Mouse (Mus musculus): Measurements from ENCODE around the gene Tbxa2r. TPM values are rescaled to one million over a fixed set of nuclear protein-coding genes. Genes with fewer than 3 reads are reported as not detected.

The Tbxa2r gene
- total and polyA plus RNA-seq, 2 experiments from 2014 or later, result 2.6 to 4.3 TPM

GRCm38 (mm10) chr10:81298369-81299100 is 30.0 kb upstream of the Tbxa2r start:
- DNase-seq (ENCODE audit: low spot score) (no peak), ATAC-seq (no peak)
- 92% methylated on average over 17 of the region's 17 CpGs for WGBS
- H3K4me3 ChIP-seq (ENCODE audit: low read length), result no peak overlapping the region
- no peaks in the 10 kb centered on the region for H3K9me3 ChIP-seq (ENCODE audit: low read length)
- no peaks in the 10 kb centered on the region for H3K36me3 ChIP-seq (ENCODE audit: insufficient read depth, low read length)
- H3K4me2 ChIP-seq (ENCODE audit: low read depth, low read length), result no peak overlapping the region
- H3K4me1 ChIP-seq (ENCODE audit: insufficient read depth, low read length), result peaks cover 19% of the 10 kb centered on the region
- H3K27me3 ChIP-seq (ENCODE audit: insufficient read depth, low read length), result no peaks in the 10 kb centered on the region
- no peak for TF ChIP-seq CTCF (IDR thresholded peaks at IDR 0.05; ENCODE audit: low read depth)
- no peak overlapping the region for H3K9ac ChIP-seq (replicated peaks; ENCODE audit: low read length)
- H3K27ac ChIP-seq, result no peak overlapping the region

GRCm38 (mm10) chr10:81299585-81300351 is 28.8 kb upstream of the Tbxa2r start:
- no peaks in the 10 kb centered on the region for H3K9me3 ChIP-seq (ENCODE audit: low read length)
- H3K36me3 ChIP-seq (ENCODE audit: insufficient read depth, low read length), result no peaks in the 10 kb centered on the region
- H3K9ac ChIP-seq (replicated peaks; ENCODE audit: low read length), result no peak overlapping the region
- H3K4me2 ChIP-seq (ENCODE audit: low read depth, low read length), result no peak overlapping the region
- 84% methylated on average over 14 of the region's 14 CpGs for WGBS
- no peak overlapping the region for H3K27ac ChIP-seq
- peaks cover 8% of the 10 kb centered on the region for H3K4me1 ChIP-seq (ENCODE audit: insufficient read depth, low read length)
- no peak overlapping the region for H3K4me3 ChIP-seq (ENCODE audit: low read length)
- no peak for TF ChIP-seq CTCF (IDR thresholded peaks at IDR 0.05; ENCODE audit: low read depth)
- no peak for DNase-seq (ENCODE audit: low spot score)
- ATAC-seq, result no peak
- H3K27me3 ChIP-seq (ENCODE audit: insufficient read depth, low read length), result no peaks in the 10 kb centered on the region

DNA sequence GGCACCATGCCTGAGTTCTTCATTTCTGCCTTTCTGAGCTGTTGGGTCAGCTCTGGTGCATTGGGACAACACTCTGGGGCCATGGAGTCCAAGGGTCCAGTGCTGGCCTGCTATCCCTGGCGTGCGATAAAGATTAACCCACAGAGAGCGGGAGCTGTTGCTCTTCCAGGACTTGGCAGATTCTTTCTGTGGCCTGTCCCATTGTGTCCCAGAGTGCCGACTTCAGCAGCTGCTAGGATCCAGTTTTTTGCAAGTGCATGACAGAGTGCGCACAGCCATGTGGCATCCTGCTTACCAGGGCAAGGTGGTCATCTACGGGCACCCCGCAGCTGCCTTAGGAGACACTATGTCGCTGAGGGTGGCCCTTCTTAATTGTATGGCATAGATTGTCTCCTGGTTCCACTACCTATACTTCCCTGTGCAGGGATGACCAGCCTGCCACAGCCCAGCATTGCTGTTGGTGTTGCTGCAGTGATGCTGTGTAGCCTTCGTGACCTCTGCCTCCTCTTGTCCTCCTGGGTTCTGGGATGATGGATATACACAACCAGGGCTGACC is 28.1 kb upstream of the Tbxa2r start:
- ATAC-seq (no peak), DNase-seq (ENCODE audit: low spot score) (no peak)
- H3K9me3 ChIP-seq (ENCODE audit: low read length), result no peaks in the 10 kb centered on the region
- H3K9ac ChIP-seq (replicated peaks; ENCODE audit: low read length), result no peak overlapping the region
- H3K4me1 ChIP-seq (ENCODE audit: insufficient read depth, low read length), result peaks cover 4% of the 10 kb centered on the region; the same call in 1 of the 2 replicates
- no peak overlapping the region for H3K4me2 ChIP-seq (ENCODE audit: low read depth, low read length)
- H3K36me3 ChIP-seq (ENCODE audit: insufficient read depth, low read length), result no peaks in the 10 kb centered on the region
- WGBS, result 72% methylated on average over 9 of the region's 9 CpGs
- no peak overlapping the region for H3K4me3 ChIP-seq (ENCODE audit: low read length)
- no peaks in the 10 kb centered on the region for H3K27me3 ChIP-seq (ENCODE audit: insufficient read depth, low read length)
- no peak overlapping the region for H3K27ac ChIP-seq
- TF ChIP-seq CTCF (IDR thresholded peaks at IDR 0.05; ENCODE audit: low read depth), result no peak

DNA sequence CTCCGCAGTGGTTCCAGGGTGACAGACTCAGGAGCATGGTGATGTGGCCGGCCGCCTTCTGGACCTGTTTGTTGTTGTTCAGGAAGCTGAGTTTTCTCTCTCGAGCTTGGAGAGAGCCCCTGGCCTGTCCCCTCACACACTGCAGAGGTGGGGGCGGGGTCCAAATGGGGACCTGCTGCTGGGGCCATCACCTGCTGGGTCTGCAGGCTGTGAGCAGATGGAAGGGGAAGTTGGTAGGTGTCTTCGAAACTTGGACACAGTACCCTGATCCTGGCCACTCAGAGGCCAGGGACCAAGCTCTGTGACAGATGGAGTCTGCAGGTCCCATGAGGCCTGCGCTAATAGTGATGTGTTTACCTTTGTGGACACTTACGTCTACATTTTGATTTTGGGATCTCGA is 27.2 kb upstream of the Tbxa2r start:
- no peak for DNase-seq (ENCODE audit: low spot score)
- H3K27me3 ChIP-seq (ENCODE audit: insufficient read depth, low read length), result no peaks in the 10 kb centered on the region
- 71% methylated on average over 9 of the region's 9 CpGs for WGBS
- peaks cover 5% of the 10 kb centered on the region; the same call in 1 of the 2 replicates for H3K36me3 ChIP-seq (ENCODE audit: insufficient read depth, low read length)
- H3K9me3 ChIP-seq (ENCODE audit: low read length), result no peaks in the 10 kb centered on the region
- peaks cover 4% of the 10 kb centered on the region; the same call in 1 of the 2 replicates for H3K4me1 ChIP-seq (ENCODE audit: insufficient read depth, low read length)
- no peak overlapping the region for H3K4me2 ChIP-seq (ENCODE audit: low read depth, low read length)
- no peak for ATAC-seq
- no peak overlapping the region for H3K27ac ChIP-seq
- H3K4me3 ChIP-seq (ENCODE audit: low read length), result no peak overlapping the region
- no peak for TF ChIP-seq CTCF (IDR thresholded peaks at IDR 0.05; ENCODE audit: low read depth)
- no peak overlapping the region for H3K9ac ChIP-seq (replicated peaks; ENCODE audit: low read length)

- Histone ChIP-seq H3K9ac (replicated peaks; ENCODE audit: low read length) (no peak overlapping the region), H3K27ac (no peak overlapping the region), H3K4me1 (ENCODE audit: insufficient read depth, low read length) (peaks cover 4% of the 10 kb centered on the region; the same call in 1 of the 2 replicates), H3K4me2 (ENCODE audit: low read depth, low read length) (no peak overlapping the region), H3K4me3 (ENCODE audit: low read length) (no peak overlapping the region), H3K36me3 (ENCODE audit: insufficient read depth, low read length) (peaks cover 15% of the 10 kb centered on the region), H3K9me3 (ENCODE audit: low read length) (no peaks in the 10 kb centered on the region), H3K27me3 (ENCODE audit: insufficient read depth, low read length) (no peaks in the 10 kb centered on the region)
- ATAC-seq, result no peak
- no peak for TF ChIP-seq CTCF (IDR thresholded peaks at IDR 0.05; ENCODE audit: low read depth)
- WGBS, result 47% methylated on average over 4 of the region's 4 CpGs
- no peak for DNase-seq (ENCODE audit: low spot score)
These were observed 26.2 kb upstream of the Tbxa2r start for GRCm38 (mm10) chr10:81302288-81302687.

GRCm38 (mm10) chr10:81302781-81303218 is 25.7 kb upstream of the Tbxa2r start:
- WGBS, result 54% methylated on average over 13 of the region's 14 CpGs
- no peaks in the 10 kb centered on the region for H3K27me3 ChIP-seq (ENCODE audit: insufficient read depth, low read length)
- ATAC-seq, result no peak
- H3K4me1 ChIP-seq (ENCODE audit: insufficient read depth, low read length), result peaks cover 4% of the 10 kb centered on the region; the same call in 1 of the 2 replicates
- H3K27ac ChIP-seq, result no peak overlapping the region
- no peak for TF ChIP-seq CTCF (IDR thresholded peaks at IDR 0.05; ENCODE audit: low read depth)
- H3K4me3 ChIP-seq (ENCODE audit: low read length), result no peak overlapping the region
- no peak overlapping the region for H3K9ac ChIP-seq (replicated peaks; ENCODE audit: low read length)
- H3K36me3 ChIP-seq (ENCODE audit: insufficient read depth, low read length), result peaks cover 20% of the 10 kb centered on the region
- H3K4me2 ChIP-seq (ENCODE audit: low read depth, low read length), result no peak overlapping the region
- no peaks in the 10 kb centered on the region for H3K9me3 ChIP-seq (ENCODE audit: low read length)
- DNase-seq (ENCODE audit: low spot score), result no peak
